Mouse (Mus musculus) G1E (cell line): ENCODE data around the gene Slc24a3.

Source experiments
- CTCF ChIP-seq: IDR thresholded peaks from 2 replicates; pipeline ENCODE4 v1.5.1; 2012; ENCODE audit warnings: low read depth, low read length, inconsistent platforms, mixed read lengths
- POLR2AphosphoS5 ChIP-seq: IDR thresholded peaks from 2 replicates; pipeline ENCODE4 v1.6.1; 2012; ENCODE audit warnings: low read depth, low read length, inconsistent platforms; ENCODE audit not compliant: insufficient replicate concordance
- TAL1 ChIP-seq: conservative IDR thresholded peaks from 2 replicates; pipeline ENCODE4 v1.6.1; 2012; ENCODE audit warnings: low read depth, low read length, inconsistent platforms, mixed read lengths

DNA sequence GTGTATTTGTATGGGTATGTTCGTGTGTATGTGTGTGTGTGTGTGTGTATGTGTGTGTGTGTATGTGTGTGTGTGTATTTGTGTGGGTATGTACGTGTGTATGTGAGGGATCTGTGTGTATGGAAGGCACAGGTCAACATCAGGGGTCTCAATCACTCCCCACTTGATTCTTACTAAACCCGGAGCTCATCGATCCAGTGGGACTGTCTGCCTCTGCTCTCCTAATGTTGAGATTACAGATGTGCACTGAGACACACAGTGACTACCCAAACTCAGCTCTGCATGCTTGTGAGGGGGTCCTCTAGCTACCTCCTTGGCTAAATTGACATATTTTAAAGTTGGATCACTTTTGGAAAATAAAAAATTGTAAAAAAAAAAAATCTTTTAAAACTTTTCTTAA, 355.8 kb downstream of the Slc24a3 start:
- no peak for TF ChIP-seq CTCF
- TF ChIP-seq TAL1, result no peak
- TF ChIP-seq POLR2AphosphoS5, result no peak
